ENCODE assay signal across 8 mouse cellular contexts in genomic region chr8:111056691-111057293, GRCm38 (mm10). TPM values are rescaled to one million over a fixed set of nuclear protein-coding genes. Genes with fewer than 3 reads are reported as not detected.
DNase-seq lines count a peak whose midpoint lies in the region; TF ChIP-seq lines count a peak whose summit lies in the region.

No protein-coding gene starts in this region.

- intact Hi-C loops in heart, postnatal 36 days (cut with DNase I): no loop called here

- peak overlapping the region; percentile 58 for H3K4me3 ChIP-seq in embryonic fibroblast, embryonic 13.5 days (ENCODE audit: insufficient read depth, low read length)
- peak overlapping the region; percentile 97 for H3K4me3 ChIP-seq in small intestine, adult 2 months (ENCODE audit: low read depth, low read length)

- peaks cover 35% of the 10 kb centered on the region for H3K36me3 ChIP-seq in small intestine, adult 2 months (ENCODE audit: control insufficient read depth, insufficient read depth, low read length)

- TF ChIP-seq POLR2A in embryonic fibroblast, embryonic 13.5 days (IDR thresholded peaks at IDR 0.05; ENCODE audit: low read depth, low read length): no peak
- TF ChIP-seq POLR2A in small intestine, adult 2 months (IDR thresholded peaks at IDR 0.05; ENCODE audit: low read depth, low read length): no peak

- no peaks in the 10 kb centered on the region for H3K27me3 ChIP-seq in small intestine, adult 2 months (ENCODE audit: control insufficient read depth, insufficient read depth, low read length)

- no peak for TF ChIP-seq CTCF in embryonic fibroblast, embryonic 13.5 days (IDR thresholded peaks at IDR 0.05; ENCODE audit: borderline replicate concordance, insufficient read depth, low read length)
- no peak for TF ChIP-seq CTCF in small intestine, adult 2 months (IDR thresholded peaks at IDR 0.05; ENCODE audit: extremely low read depth, insufficient read length, insufficient replicate concordance, low read depth, low read length)

- H3K4me1 ChIP-seq in embryonic fibroblast, embryonic 13.5 days (ENCODE audit: control insufficient read depth, insufficient read depth, low read length): peaks cover 13% of the 10 kb centered on the region
- peaks cover 16% of the 10 kb centered on the region; the same call in 1 of the 2 replicates for H3K4me1 ChIP-seq in small intestine, adult 2 months (ENCODE audit: control insufficient read depth, insufficient read depth, insufficient read length, low read length)

- DNase-seq in layer of hippocampus, adult 18-20 months (ENCODE audit: low spot score in 2 of 2): peak; percentile 18 to 33
- no peak for DNase-seq in layer of hippocampus, adult 9-10 months (ENCODE audit: low spot score)
- peak; percentile 76 for DNase-seq in adrenal gland, postnatal 10 days
- peak; percentile 25 to 29 for DNase-seq in heart, postnatal 36 days
- peak; percentile 42 for DNase-seq in layer of hippocampus, adult 9-11 months
- DNase-seq in lung, postnatal 14 days: peak; percentile 23

- H3K27ac ChIP-seq in embryonic fibroblast, embryonic 13.5 days (ENCODE audit: insufficient read depth, low read length): peak overlapping the region; percentile 81
- peak overlapping the region; percentile 70 for H3K27ac ChIP-seq in small intestine, adult 2 months (ENCODE audit: insufficient read depth, low read depth, low read length)

- under 1% methylated on average over 63 of the region's 63 CpGs for WGBS in small intestine, adult 2 months

RNA-seq across cellular contexts. Expression of gene Exosc6, which starts 0.7 kb away (rescaled TPM):
- total RNA-seq in layer of hippocampus, adult 18-20 months (2021): not detected
- not detected for total RNA-seq in adrenal gland, postnatal 10 days (2021)
- polyA plus RNA-seq in embryonic fibroblast, embryonic 13.5 days (2011; ENCODE audit: insufficient read length, low read depth, missing spikeins): not detected in 2 replicates
- total RNA-seq in heart, postnatal 36 days (2021): not detected
- polyA plus RNA-seq in small intestine, adult 2 months (2012; rRNA removed): 23.6 and 25.8 TPM in 2 replicates

RNA-seq across cellular contexts. Expression of gene Aars, which starts 23.8 kb away (rescaled TPM):
- total RNA-seq in layer of hippocampus, adult 18-20 months (2021): 10 to 100 TPM; 82.2 to 91.4 TPM
- total RNA-seq in adrenal gland, postnatal 10 days (2021): 10 to 100 TPM; 70.6 to 78.6 TPM
- polyA plus RNA-seq in embryonic fibroblast, embryonic 13.5 days (2011; ENCODE audit: insufficient read length, low read depth, missing spikeins): 192 and 194 TPM in 2 replicates
- total RNA-seq in heart, postnatal 36 days (2021): 10 to 100 TPM; 31.9 to 32.3 TPM
- polyA plus RNA-seq in small intestine, adult 2 months (2012; rRNA removed): 7.9 and 23.6 TPM in 2 replicates

RNA-seq across cellular contexts. Expression of gene Ddx19b, which starts 25.2 kb away (rescaled TPM):
- total RNA-seq in layer of hippocampus, adult 18-20 months (2021): 10 to 100 TPM; 15.6 to 17.7 TPM
- total RNA-seq in adrenal gland, postnatal 10 days (2021): 10 to 100 TPM; 12.6 to 13.0 TPM
- polyA plus RNA-seq in embryonic fibroblast, embryonic 13.5 days (2011; ENCODE audit: insufficient read length, low read depth, missing spikeins): 7.8 and 8.5 TPM in 2 replicates
- total RNA-seq in heart, postnatal 36 days (2021): 10 to 100 TPM; 11.1 to 11.7 TPM
- polyA plus RNA-seq in small intestine, adult 2 months (2012; rRNA removed): 1.3 and 1.7 TPM in 2 replicates

RNA-seq across cellular contexts. Expression of gene Clec18a, which starts 35.4 kb away (rescaled TPM):
- total RNA-seq in layer of hippocampus, adult 18-20 months (2021): 1 to 10 TPM; 1.6 to 2.2 TPM
- total RNA-seq in adrenal gland, postnatal 10 days (2021): under 1 TPM in 1 of 2 experiments, not detected in 1; 0.15 TPM
- not detected in 2 replicates for polyA plus RNA-seq in embryonic fibroblast, embryonic 13.5 days (2011; ENCODE audit: insufficient read length, low read depth, missing spikeins)
- under 1 TPM; 0.80 to 0.81 TPM for total RNA-seq in heart, postnatal 36 days (2021)
- not detected in 2 replicates for polyA plus RNA-seq in small intestine, adult 2 months (2012; rRNA removed)

RNA-seq across cellular contexts. Expression of gene Pdpr, which starts 37.6 kb away (rescaled TPM):
- total RNA-seq in layer of hippocampus, adult 18-20 months (2021): 10 to 100 TPM; 24.3 to 27.0 TPM
- total RNA-seq in adrenal gland, postnatal 10 days (2021): 10 to 100 TPM; 42.0 to 56.4 TPM
- polyA plus RNA-seq in embryonic fibroblast, embryonic 13.5 days (2011; ENCODE audit: insufficient read length, low read depth, missing spikeins): 15.1 and 18.5 TPM in 2 replicates
- total RNA-seq in heart, postnatal 36 days (2021): 100 to 1,000 TPM in 1 of 2 experiments, 10 to 100 TPM in 1; 97.4 to 113 TPM
- polyA plus RNA-seq in small intestine, adult 2 months (2012; rRNA removed): 6.4 and 6.7 TPM in 2 replicates
